Mouse (Mus musculus) stomach, embryonic 15.5 days (tissue): ENCODE results near the gene Itga9. TPM values are rescaled to one million over a fixed set of nuclear protein-coding genes. Genes with fewer than 3 reads are reported as not detected.

Experiments used
- ATAC-seq: fragments of 200-750 bp; cut with Nextera tagmentation; 2 replicates; pipeline ENCODE4 v1.8.0; 2017; ENCODE audit warnings: low read depth, moderate number of reproducible peaks, moderate TSS enrichment; ENCODE audit not compliant: insufficient read depth, low FRiP score
- H3K27ac ChIP-seq: fragments of 300-500 bp; sonication (generic); 2 replicates; pipeline ENCODE4 v1.5.1; 2015; ENCODE audit warnings: mild to moderate bottlenecking, inconsistent platforms
- H3K27me3 ChIP-seq: fragments of 300-500 bp; sonication (generic); replicated peaks from 2 replicates; pipeline ENCODE4 v1.6.1; 2015; ENCODE audit warnings: inconsistent platforms
- H3K36me3 ChIP-seq: fragments of 300-500 bp; sonication (generic); 2 replicates; pipeline ENCODE4 v1.6.1; 2015; ENCODE audit warnings: inconsistent platforms
- H3K4me1 ChIP-seq: fragments of 300-500 bp; sonication (generic); 2 replicates; pipeline ENCODE4 v1.6.1; 2015; ENCODE audit warnings: inconsistent platforms
- H3K4me2 ChIP-seq: fragments of 300-500 bp; sonication (generic); 2 replicates; pipeline ENCODE4 v1.6.1; 2015; ENCODE audit warnings: mild to moderate bottlenecking, inconsistent platforms
- H3K4me3 ChIP-seq: fragments of 300-500 bp; sonication (generic); replicated peaks from 2 replicates; pipeline ENCODE4 v1.5.1; 2015; ENCODE audit warnings: inconsistent platforms
- H3K9ac ChIP-seq: fragments of 300-500 bp; sonication (generic); 2 replicates; pipeline ENCODE4 v1.6.1; 2015; ENCODE audit warnings: inconsistent platforms
- H3K9me3 ChIP-seq: fragments of 300-500 bp; sonication (generic); 2 replicates; pipeline ENCODE4 v1.6.1; 2016; ENCODE audit warnings: inconsistent platforms
- WGBS: fragments of 180-500 bp; shearing (Covaris S2); methylation state at CpG from one replicate; pipeline ENCODE4 v1.1.7; 2015; 5-methylcytosine and 5-hydroxymethylcytosine counted together
- polyA plus RNA-seq: library from polyadenylated mRNA; unstranded; fragments of >200 nt; fragmentation: Nextera tagmentation; extraction: Ambion mirVana; gene quantifications from 2 replicates; pipeline ENCODE4 v1.2.1, GENCODE M21; 2015

Gene Itga9
- polyA plus RNA-seq, 1 experiment from 2014 or later: 17.6 TPM

DNA sequence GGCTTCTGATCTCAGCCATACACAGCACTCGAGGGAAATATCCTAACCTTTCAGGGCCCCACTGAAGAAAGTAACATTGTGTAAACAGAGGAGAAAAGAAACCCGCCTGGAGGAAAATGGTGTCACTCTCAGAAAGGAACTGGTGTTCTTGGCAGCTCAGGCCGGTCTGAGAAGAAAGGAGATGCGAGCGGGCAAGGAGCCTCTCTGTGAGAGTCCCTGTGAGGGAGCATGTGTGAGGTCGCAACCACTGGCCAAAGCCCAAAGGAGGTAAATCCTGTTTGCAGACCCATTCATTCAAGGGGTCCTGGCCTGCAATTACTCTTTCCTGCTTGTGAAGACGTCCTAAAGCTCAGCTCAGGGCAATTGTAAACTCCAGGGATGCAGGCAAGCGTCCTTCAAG lies 308.1 kb downstream of the Itga9 start:
- Histone ChIP-seq H3K4me3 (no peak overlapping the region), H3K27ac (peak overlapping the region; percentile 40; the same call in 1 of the 2 replicates), H3K9ac (no peak overlapping the region), H3K27me3 (no peaks in the 10 kb centered on the region), H3K4me2 (peak overlapping the region; percentile 25), H3K36me3 (no peaks in the 10 kb centered on the region), H3K4me1 (peaks cover 8% of the 10 kb centered on the region; the same call in 1 of the 2 replicates), H3K9me3 (no peaks in the 10 kb centered on the region)
- ATAC-seq: no peak
- WGBS: 25% methylated on average over 8 of the region's 8 CpGs

GRCm38 (mm10) chr9:118915290-118915689 lies 308.8 kb downstream of the Itga9 start:
- Histone ChIP-seq H3K27me3 (no peaks in the 10 kb centered on the region), H3K9me3 (no peaks in the 10 kb centered on the region), H3K27ac (no peak overlapping the region), H3K36me3 (no peaks in the 10 kb centered on the region), H3K4me1 (peaks cover 11% of the 10 kb centered on the region; the same call in 1 of the 2 replicates), H3K9ac (no peak overlapping the region), H3K4me3 (no peak overlapping the region), H3K4me2 (no peak overlapping the region)
- no peak for ATAC-seq
- 65% methylated on average over 5 of the region's 5 CpGs for WGBS

DNA sequence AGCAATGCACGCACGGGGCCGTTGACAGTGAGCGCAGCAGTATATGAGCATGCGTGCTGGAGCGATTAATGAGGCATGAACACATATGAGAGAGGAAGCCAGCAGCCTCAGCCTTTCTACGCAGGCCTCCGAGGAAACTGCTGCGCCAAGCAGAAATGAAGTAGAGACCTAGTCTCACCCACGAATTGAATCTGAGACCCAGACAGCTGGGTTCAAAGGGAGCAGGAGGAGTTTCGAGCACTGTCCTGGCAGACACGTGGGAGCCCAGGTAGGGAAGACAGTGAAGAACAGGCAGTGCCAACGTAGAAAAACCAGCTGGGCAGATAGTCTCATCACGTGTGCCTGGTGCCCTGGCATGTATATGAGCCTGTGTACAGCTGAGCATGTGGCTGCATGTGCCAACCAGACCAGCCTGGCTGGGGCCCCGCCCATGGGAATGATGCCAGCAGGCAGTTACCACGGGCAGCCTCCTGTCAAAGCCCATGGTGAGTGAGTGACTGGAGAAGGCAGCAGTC lies 313.2 kb downstream of the Itga9 start:
- no peak overlapping the region for H3K4me2 ChIP-seq
- H3K4me3 ChIP-seq: no peak overlapping the region
- peaks cover 14% of the 10 kb centered on the region for H3K4me1 ChIP-seq
- no peaks in the 10 kb centered on the region for H3K36me3 ChIP-seq
- WGBS: 73% methylated on average over 16 of the region's 16 CpGs
- H3K27me3 ChIP-seq: no peaks in the 10 kb centered on the region
- H3K27ac ChIP-seq: 0 out of 2 replicates have a peak overlapping the region, but pooled peaks have one; percentile 36
- no peak overlapping the region for H3K9ac ChIP-seq
- H3K9me3 ChIP-seq: no peaks in the 10 kb centered on the region
- 0 out of 2 replicates have a peak, but pooled peaks have one; percentile 24 for ATAC-seq

DNA sequence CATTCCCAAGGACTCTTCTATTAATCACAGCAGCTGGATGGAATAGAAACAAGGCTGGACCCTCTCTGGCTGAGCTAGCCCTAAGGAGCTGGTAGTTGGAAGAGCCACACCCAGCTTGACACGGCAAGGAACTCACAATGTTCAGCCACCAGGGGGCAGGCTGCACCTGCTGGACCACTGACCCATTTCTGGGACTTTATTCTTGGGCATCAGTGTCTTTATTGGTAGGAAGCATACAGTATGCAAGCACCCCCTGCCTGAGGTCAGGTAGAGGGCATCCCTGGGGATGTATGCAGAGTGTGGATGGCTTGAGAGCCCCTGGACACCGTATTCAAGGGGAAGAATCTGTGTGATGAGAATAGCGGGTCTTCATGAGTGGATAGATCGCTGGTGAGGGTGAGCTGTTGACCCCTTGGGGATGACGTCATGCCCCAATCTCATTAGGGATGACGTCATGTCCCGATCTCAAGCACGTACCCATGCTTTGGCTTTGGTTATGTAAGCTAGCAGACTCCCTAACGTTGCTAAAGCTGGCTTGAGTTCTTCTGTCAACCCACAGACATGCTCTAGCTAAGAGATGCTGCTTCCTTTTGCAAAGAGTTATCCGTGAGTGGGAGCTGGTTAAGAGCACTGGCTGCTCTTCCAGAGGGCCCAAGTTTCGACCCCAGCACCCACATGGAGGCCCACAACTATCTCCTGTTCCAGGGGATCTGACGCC lies 314.5 kb downstream of the Itga9 start:
- Histone ChIP-seq H3K4me3 (no peak overlapping the region), H3K36me3 (no peaks in the 10 kb centered on the region), H3K27me3 (no peaks in the 10 kb centered on the region), H3K9ac (no peak overlapping the region), H3K9me3 (no peaks in the 10 kb centered on the region), H3K4me2 (no peak overlapping the region), H3K4me1 (peaks cover 16% of the 10 kb centered on the region), H3K27ac (no peak overlapping the region)
- ATAC-seq: no peak
- 37% methylated on average over 12 of the region's 12 CpGs for WGBS

DNA sequence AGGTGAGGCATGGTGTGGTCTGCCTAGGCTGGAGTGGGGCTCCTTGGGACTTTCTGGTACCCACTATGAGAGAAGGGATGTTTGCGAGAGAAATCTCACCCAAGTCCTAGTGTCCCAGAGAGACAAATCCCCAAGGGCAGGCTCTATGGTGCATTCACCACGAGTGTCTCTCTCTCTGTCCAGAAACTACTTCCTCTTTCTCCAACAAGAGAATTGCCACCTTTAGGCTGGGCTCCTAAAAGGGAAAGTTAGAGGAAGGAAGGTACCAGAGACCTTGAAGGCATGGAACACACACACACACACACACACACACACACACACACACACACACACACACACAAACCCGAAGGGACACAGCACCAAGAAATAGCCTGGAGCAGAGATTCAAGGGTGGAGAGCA lies 315.4 kb downstream of the Itga9 start:
- no peaks in the 10 kb centered on the region for H3K9me3 ChIP-seq
- no peak overlapping the region for H3K4me2 ChIP-seq
- H3K4me1 ChIP-seq: peaks cover 16% of the 10 kb centered on the region
- WGBS: 59% methylated on average over 3 of the region's 3 CpGs
- no peak overlapping the region for H3K9ac ChIP-seq
- H3K36me3 ChIP-seq: no peaks in the 10 kb centered on the region
- no peak overlapping the region for H3K4me3 ChIP-seq
- ATAC-seq: no peak
- H3K27ac ChIP-seq: no peak overlapping the region
- H3K27me3 ChIP-seq: no peaks in the 10 kb centered on the region

- Histone ChIP-seq H3K4me2 (peak overlapping the region; percentile 90), H3K9ac (no peak overlapping the region), H3K4me1 (peaks cover 31% of the 10 kb centered on the region), H3K9me3 (no peaks in the 10 kb centered on the region), H3K27ac (no peak overlapping the region), H3K36me3 (no peaks in the 10 kb centered on the region), H3K4me3 (peak overlapping the region; percentile 75), H3K27me3 (no peaks in the 10 kb centered on the region)
- ATAC-seq: no peak
- WGBS: 13% methylated on average over 15 of the region's 16 CpGs
Measured at GRCm38 (mm10) chr9:118924554-118925085, 318.1 kb downstream of the Itga9 start.

- ATAC-seq: peak; percentile 89
- under 1% methylated on average over 53 of the region's 53 CpGs for WGBS
- Histone ChIP-seq H3K4me1 (peaks cover 33% of the 10 kb centered on the region), H3K9ac (peak overlapping the region; percentile 79), H3K4me3 (peak overlapping the region; percentile 75), H3K4me2 (peak overlapping the region; percentile 90), H3K36me3 (no peaks in the 10 kb centered on the region; the same call in 1 of the 2 replicates), H3K27ac (peak overlapping the region; percentile 92), H3K27me3 (no peaks in the 10 kb centered on the region), H3K9me3 (no peaks in the 10 kb centered on the region)
Measured at GRCm38 (mm10) chr9:118925286-118926110, 319.0 kb downstream of the Itga9 start.

DNA sequence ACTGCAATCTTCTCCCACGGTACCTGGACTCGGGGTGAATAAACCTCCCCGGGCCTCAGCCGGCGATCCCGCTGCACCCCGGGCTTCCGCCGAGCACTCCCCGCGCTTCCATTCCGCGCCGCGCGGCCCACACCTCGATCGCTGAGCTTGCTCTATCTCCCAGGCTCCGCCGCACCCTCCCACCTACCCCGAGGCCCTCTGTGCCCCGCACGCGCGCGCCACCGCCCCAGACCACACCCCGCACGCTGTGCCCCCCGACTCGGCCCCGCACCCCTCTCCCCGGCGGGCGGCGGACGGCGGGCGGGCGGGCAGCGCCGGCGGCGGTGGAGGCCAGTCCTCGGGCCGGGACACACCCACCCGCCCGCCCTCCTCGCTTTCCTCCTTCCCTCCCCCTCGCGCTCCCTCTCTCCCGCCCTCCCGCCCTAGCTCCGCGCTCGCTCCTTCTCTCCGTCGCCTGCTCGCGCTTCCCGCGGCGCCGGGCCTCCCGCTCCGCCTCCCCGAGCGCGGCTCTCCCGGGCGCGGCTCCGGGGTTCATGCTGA lies 319.7 kb downstream of the Itga9 start, which contains the start of gene Ctdspl:
Gene Ctdspl, plus strand, starts transcription at position 343 of the 540 bp plus-strand sequence.
- Histone ChIP-seq H3K27ac (peak within 1 kb of the TSS; percentile 92), H3K4me2 (peak within 1 kb of the TSS; percentile 90), H3K4me3 (peak within 1 kb of the TSS; percentile 75), H3K9ac (peak within 1 kb of the TSS; percentile 79), H3K4me1 (peaks cover 29% of the 10 kb centered on the region), H3K9me3 (no peaks in the 10 kb centered on the region), H3K27me3 (no peaks in the 10 kb centered on the region), H3K36me3 (no peaks in the 10 kb centered on the region; the same call in 1 of the 2 replicates)
- peak; percentile 37 for ATAC-seq
- under 1% methylated on average over 50 of the region's 73 CpGs for WGBS

GRCm38 (mm10) chr9:118926688-118927321 lies 320.3 kb downstream of the Itga9 start:
- Histone ChIP-seq H3K36me3 (no peaks in the 10 kb centered on the region; the same call in 1 of the 2 replicates), H3K9ac (peak overlapping the region; percentile 79), H3K27me3 (no peaks in the 10 kb centered on the region), H3K9me3 (no peaks in the 10 kb centered on the region), H3K4me3 (peak overlapping the region; percentile 75), H3K4me1 (peaks cover 28% of the 10 kb centered on the region), H3K4me2 (peak overlapping the region; percentile 90), H3K27ac (peak overlapping the region; percentile 92)
- peak; percentile 13; the same call in 1 of the 2 replicates for ATAC-seq
- 2% methylated on average over 52 of the region's 68 CpGs for WGBS

DNA sequence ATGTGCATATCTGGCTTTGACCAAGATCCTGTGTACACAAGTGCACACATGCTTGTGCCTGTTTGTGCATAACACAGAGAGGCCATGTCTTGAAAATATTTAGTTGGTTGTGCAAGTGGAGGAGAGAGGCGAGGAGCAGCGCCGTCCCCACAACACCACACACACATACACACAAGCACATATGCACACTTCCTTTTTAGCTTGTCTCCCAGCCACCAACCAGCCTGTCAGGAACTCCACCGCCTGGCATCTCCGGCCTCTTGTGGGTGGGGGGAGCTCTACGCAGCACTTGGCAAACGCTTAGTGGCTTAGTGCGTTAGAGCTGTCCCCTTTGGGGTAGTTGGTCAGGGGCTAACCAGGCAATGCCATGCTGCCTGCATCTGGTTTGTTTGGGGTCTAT lies 321.0 kb downstream of the Itga9 start:
- peak overlapping the region; percentile 75 for H3K4me3 ChIP-seq
- peaks cover 28% of the 10 kb centered on the region for H3K4me1 ChIP-seq
- no peak for ATAC-seq
- peak overlapping the region; percentile 90 for H3K4me2 ChIP-seq
- H3K27me3 ChIP-seq: no peaks in the 10 kb centered on the region
- H3K36me3 ChIP-seq: no peaks in the 10 kb centered on the region; the same call in 1 of the 2 replicates
- H3K9ac ChIP-seq: peak overlapping the region; percentile 79
- no peaks in the 10 kb centered on the region for H3K9me3 ChIP-seq
- peak overlapping the region; percentile 92 for H3K27ac ChIP-seq
- 22% methylated on average over 8 of the region's 8 CpGs for WGBS

GRCm38 (mm10) chr9:118928007-118928406 lies 321.5 kb downstream of the Itga9 start:
- Histone ChIP-seq H3K4me1 (peaks cover 28% of the 10 kb centered on the region), H3K36me3 (no peaks in the 10 kb centered on the region; the same call in 1 of the 2 replicates), H3K4me2 (peak overlapping the region; percentile 90), H3K27ac (peak overlapping the region; percentile 92), H3K4me3 (peak overlapping the region; percentile 75), H3K9me3 (no peaks in the 10 kb centered on the region), H3K27me3 (no peaks in the 10 kb centered on the region), H3K9ac (peak overlapping the region; percentile 23; the same call in 1 of the 2 replicates)
- no peak for ATAC-seq
- 46% methylated on average over 2 of the region's 2 CpGs for WGBS
